ENCODE assay signal across 9 mouse cellular contexts in genomic region chr1:170709481-170709880, GRCm38 (mm10).
DNase-seq lines count a peak whose midpoint lies in the region; ATAC-seq and TF ChIP-seq lines count a peak whose summit lies in the region.
"Had no signal": no experiment of that assay in that cellular context is flagged by ENCODE, and none has a peak within 500 bp of the region (broad histone marks: within the 10 kb centered on the region; RNA-seq: fewer than 3 reads in every experiment).

No protein-coding gene starts in this region.

- TF ChIP-seq EP300 in stomach, postnatal 0 days (optimal IDR thresholded peaks at IDR 0.05), result no peak

- H3K27me3 ChIP-seq in stomach, postnatal 0 days (ENCODE audit: control insufficient read depth, insufficient read depth, low read length), result no peaks in the 10 kb centered on the region
- no peaks in the 10 kb centered on the region for H3K27me3 ChIP-seq in intestine, embryonic 16.5 days (replicated peaks; ENCODE audit: control insufficient read depth, insufficient read depth, low read length)
- H3K27me3 ChIP-seq: neural tube, embryonic 15.5 days had no signal

- 0 out of 2 replicates have a peak, but pooled peaks have one; percentile 18 for ATAC-seq in stomach, postnatal 0 days (ENCODE audit: low FRiP score, low TSS enrichment)
- no peak for ATAC-seq in intestine, embryonic 16.5 days

- peak overlapping the region; percentile 36; the same call in 1 of the 2 replicates for H3K27ac ChIP-seq in layer of hippocampus, adult 2 months
- H3K27ac ChIP-seq in stomach, postnatal 0 days (replicated peaks), result no peak overlapping the region
- H3K27ac ChIP-seq in intestine, embryonic 16.5 days (ENCODE audit: low read length), result no peak overlapping the region
- H3K27ac ChIP-seq: neural tube, embryonic 15.5 days had no signal

- 84% methylated on average over 8 of the region's 8 CpGs for WGBS in stomach, postnatal 0 days
- WGBS in intestine, embryonic 16.5 days, result 86% methylated on average over 8 of the region's 8 CpGs

- no peaks in the 10 kb centered on the region for H3K4me1 ChIP-seq in stomach, postnatal 0 days (replicated peaks; ENCODE audit: control insufficient read depth, insufficient read depth)
- no peaks in the 10 kb centered on the region for H3K4me1 ChIP-seq in intestine, embryonic 16.5 days (ENCODE audit: control insufficient read depth, insufficient read depth, low read length)
- H3K4me1 ChIP-seq: neural tube, embryonic 15.5 days had no signal

- no peak overlapping the region for H3K4me2 ChIP-seq in stomach, postnatal 0 days (replicated peaks; ENCODE audit: low read depth)
- H3K4me2 ChIP-seq in intestine, embryonic 16.5 days (ENCODE audit: low read depth, low read length), result no peak overlapping the region
- H3K4me2 ChIP-seq: neural tube, embryonic 15.5 days had no signal

- no peaks in the 10 kb centered on the region for H3K9me3 ChIP-seq in stomach, postnatal 0 days (ENCODE audit: control insufficient read depth, low read length)
- no peaks in the 10 kb centered on the region for H3K9me3 ChIP-seq in intestine, embryonic 16.5 days (ENCODE audit: control insufficient read depth, low read length)
- H3K9me3 ChIP-seq: neural tube, embryonic 15.5 days had no signal

- H3K36me3 ChIP-seq in stomach, postnatal 0 days (ENCODE audit: control insufficient read depth, insufficient read depth, low read length), result peaks cover 3% of the 10 kb centered on the region
- no peaks in the 10 kb centered on the region; the same call in 1 of the 2 replicates for H3K36me3 ChIP-seq in intestine, embryonic 16.5 days (ENCODE audit: control insufficient read depth, insufficient read depth, low read length)

- H3K9ac ChIP-seq in stomach, postnatal 0 days (ENCODE audit: low read length), result no peak overlapping the region
- no peak overlapping the region for H3K9ac ChIP-seq in intestine, embryonic 16.5 days (ENCODE audit: low read depth, low read length)
- H3K9ac ChIP-seq: neural tube, embryonic 15.5 days had no signal

- H3K4me3 ChIP-seq in layer of hippocampus, adult 2 months, result no peak overlapping the region
- no peak overlapping the region for H3K4me3 ChIP-seq in stomach, postnatal 0 days (ENCODE audit: low read depth, low read length)
- no peak overlapping the region for H3K4me3 ChIP-seq in intestine, embryonic 16.5 days (ENCODE audit: low read length)
- H3K4me3 ChIP-seq: neural tube, embryonic 15.5 days had no signal

- no peak for TF ChIP-seq CTCF in layer of hippocampus, adult 2 months (conservative IDR thresholded peaks at IDR 0.05)
- TF ChIP-seq CTCF in stomach, postnatal 0 days (IDR thresholded peaks at IDR 0.05; ENCODE audit: low read depth), result no peak

- peak in 1 of 2 experiments; percentile 28 for DNase-seq in layer of hippocampus, adult 2 months (ENCODE audit: low spot score in 2 of 2)
- DNase-seq in layer of hippocampus, postnatal 25 days (ENCODE audit: extremely low spot score in 1 of 2, low spot score in 1 of 2), result no peak
- DNase-seq in c-Kit-positive CD71-negative TER-119-negative erythroid progenitor cells, embryonic 14.5 days (ENCODE audit: low read depth), result peak; percentile 36
- DNase-seq in lung, postnatal 25 days (ENCODE audit: low spot score), result peak; percentile 70
- no peak for DNase-seq in stomach, postnatal 0 days (ENCODE audit: low spot score)
- DNase-seq in retina, postnatal 1 day, result no peak
- no peak for DNase-seq in kidney, adult 8-10 months

Comparison
In these comparisons a context has a peak if more than half of its experiments do, and no peak if none do; other contexts are left out.
1. DNase-seq: peak in c-Kit-positive CD71-negative TER-119-negative erythroid progenitor cells, embryonic 14.5 days (single experiment) and lung, postnatal 25 days (single experiment); none in layer of hippocampus, postnatal 25 days (0 of 2), stomach, postnatal 0 days (single experiment), retina, postnatal 1 day (single experiment) and kidney, adult 8-10 months (0 of 2).